Mouse (Mus musculus): Measurements from ENCODE around the gene Btbd11. TPM values are rescaled to one million over a fixed set of nuclear protein-coding genes. Genes with fewer than 3 reads are reported as not detected.

Btbd11 gene
- polyA plus RNA-seq, 1 experiment from 2014 or later: 10.0 TPM

- Histone ChIP-seq H3K4me2 (replicated peaks) (no peak overlapping the region), H3K4me3 (no peak overlapping the region), H3K36me3 (no peaks in the 10 kb centered on the region), H3K4me1 (peaks cover 22% of the 10 kb centered on the region), H3K9ac (replicated peaks) (no peak overlapping the region), H3K9me3 (no peaks in the 10 kb centered on the region), H3K27me3 (0 out of 2 replicates have a peak, but pooled peaks cover 5% of the 10 kb centered on the region), H3K27ac (replicated peaks) (peak overlapping the region; percentile 68)
- ATAC-seq (ENCODE audit: low FRiP score, low read depth): no peak
- WGBS: 92% methylated on average over 13 of the region's 13 CpGs
These were observed 153.9 kb downstream of the Btbd11 start for GRCm38 (mm10) chr10:85540311-85541093.

- H3K36me3 ChIP-seq: no peaks in the 10 kb centered on the region
- WGBS: 92% methylated on average over 3 of the region's 3 CpGs
- peaks cover 22% of the 10 kb centered on the region for H3K4me1 ChIP-seq
- H3K27ac ChIP-seq (replicated peaks): no peak overlapping the region
- no peak overlapping the region for H3K9ac ChIP-seq (replicated peaks)
- H3K27me3 ChIP-seq: 0 out of 2 replicates have a peak, but pooled peaks cover 5% of the 10 kb centered on the region
- H3K9me3 ChIP-seq: no peaks in the 10 kb centered on the region
- H3K4me3 ChIP-seq: no peak overlapping the region
- ATAC-seq (ENCODE audit: low FRiP score, low read depth): no peak
- H3K4me2 ChIP-seq (replicated peaks): no peak overlapping the region
These were observed 154.9 kb downstream of the Btbd11 start for GRCm38 (mm10) chr10:85541481-85541880.

- no peak overlapping the region for H3K9ac ChIP-seq (replicated peaks)
- no peak overlapping the region for H3K27ac ChIP-seq (replicated peaks)
- 0 out of 2 replicates have a peak, but pooled peaks cover 5% of the 10 kb centered on the region for H3K27me3 ChIP-seq
- H3K4me3 ChIP-seq: no peak overlapping the region
- no peaks in the 10 kb centered on the region for H3K9me3 ChIP-seq
- H3K36me3 ChIP-seq: no peaks in the 10 kb centered on the region
- 96% methylated on average over 14 of the region's 14 CpGs for WGBS
- no peak for ATAC-seq (ENCODE audit: low FRiP score, low read depth)
- peaks cover 22% of the 10 kb centered on the region for H3K4me1 ChIP-seq
- H3K4me2 ChIP-seq (replicated peaks): no peak overlapping the region
These were observed 155.4 kb downstream of the Btbd11 start for GRCm38 (mm10) chr10:85541892-85542630.

GRCm38 (mm10) chr10:85543281-85543680 lies 156.7 kb downstream of the Btbd11 start:
- Histone ChIP-seq H3K4me3 (no peak overlapping the region), H3K27me3 (no peaks in the 10 kb centered on the region), H3K4me2 (replicated peaks) (no peak overlapping the region), H3K27ac (replicated peaks) (no peak overlapping the region), H3K9me3 (no peaks in the 10 kb centered on the region), H3K4me1 (peaks cover 22% of the 10 kb centered on the region), H3K9ac (replicated peaks) (no peak overlapping the region), H3K36me3 (no peaks in the 10 kb centered on the region)
- no peak for ATAC-seq (ENCODE audit: low FRiP score, low read depth)
- WGBS: 87% methylated on average over 2 of the region's 2 CpGs

GRCm38 (mm10) chr10:85544991-85545390 lies 158.4 kb downstream of the Btbd11 start:
- ATAC-seq (ENCODE audit: low FRiP score, low read depth): no peak
- Histone ChIP-seq H3K4me2 (replicated peaks) (no peak overlapping the region), H3K27ac (replicated peaks) (no peak overlapping the region), H3K9ac (replicated peaks) (no peak overlapping the region), H3K4me1 (peaks cover 10% of the 10 kb centered on the region), H3K4me3 (no peak overlapping the region), H3K9me3 (no peaks in the 10 kb centered on the region), H3K27me3 (no peaks in the 10 kb centered on the region), H3K36me3 (no peaks in the 10 kb centered on the region)
- 54% methylated on average over 5 of the region's 5 CpGs for WGBS

- ATAC-seq (ENCODE audit: low FRiP score, low read depth): no peak
- no peak overlapping the region for H3K4me2 ChIP-seq (replicated peaks)
These were observed 168.6 kb downstream of the Btbd11 start for GRCm38 (mm10) chr10:85555193-85555592.

GRCm38 (mm10) chr10:85561418-85561817 lies 174.8 kb downstream of the Btbd11 start:
- H3K27ac ChIP-seq (replicated peaks): no peak overlapping the region
- no peaks in the 10 kb centered on the region for H3K9me3 ChIP-seq
- 92% methylated on average over 14 of the region's 14 CpGs for WGBS
- ATAC-seq (ENCODE audit: low FRiP score, low read depth): no peak
- no peak overlapping the region for H3K4me2 ChIP-seq (replicated peaks)
- H3K4me1 ChIP-seq: no peaks in the 10 kb centered on the region
- no peak overlapping the region for H3K9ac ChIP-seq (replicated peaks)
- no peak overlapping the region for H3K4me3 ChIP-seq
- no peaks in the 10 kb centered on the region for H3K27me3 ChIP-seq
- H3K36me3 ChIP-seq: no peaks in the 10 kb centered on the region

More at GRCm38 (mm10) chr10:85555193-85555592, 168.6 kb downstream of the Btbd11 start:
- Histone ChIP-seq H3K4me3 (no peak overlapping the region), H3K27me3 (no peaks in the 10 kb centered on the region), H3K4me1 (no peaks in the 10 kb centered on the region), H3K36me3 (no peaks in the 10 kb centered on the region), H3K9me3 (no peaks in the 10 kb centered on the region), H3K9ac (replicated peaks) (no peak overlapping the region), H3K27ac (replicated peaks) (no peak overlapping the region)
- WGBS: 64% methylated on average over 8 of the region's 8 CpGs

GRCm38 (mm10) chr10:85571456-85571855 lies 184.8 kb downstream of the Btbd11 start:
- no peak overlapping the region for H3K4me2 ChIP-seq (replicated peaks)
- no peak overlapping the region for H3K9ac ChIP-seq (replicated peaks)
- ATAC-seq (ENCODE audit: low FRiP score, low read depth): no peak
- H3K4me3 ChIP-seq: no peak overlapping the region
- H3K4me1 ChIP-seq: no peaks in the 10 kb centered on the region
- 92% methylated on average over 5 of the region's 5 CpGs for WGBS
- H3K36me3 ChIP-seq: no peaks in the 10 kb centered on the region
- no peaks in the 10 kb centered on the region for H3K27me3 ChIP-seq
- H3K9me3 ChIP-seq: no peaks in the 10 kb centered on the region
- no peak overlapping the region for H3K27ac ChIP-seq (replicated peaks)

- no peak overlapping the region for H3K27ac ChIP-seq (replicated peaks)
- ATAC-seq (ENCODE audit: low FRiP score, low read depth): no peak
- WGBS: 87% methylated on average over 7 of the region's 7 CpGs
- no peak overlapping the region for H3K4me3 ChIP-seq
- H3K36me3 ChIP-seq: no peaks in the 10 kb centered on the region
- H3K4me2 ChIP-seq (replicated peaks): no peak overlapping the region
- H3K4me1 ChIP-seq: no peaks in the 10 kb centered on the region
- no peaks in the 10 kb centered on the region for H3K27me3 ChIP-seq
- no peak overlapping the region for H3K9ac ChIP-seq (replicated peaks)
- H3K9me3 ChIP-seq: no peaks in the 10 kb centered on the region
These were observed 186.0 kb downstream of the Btbd11 start for GRCm38 (mm10) chr10:85572571-85572970.

GRCm38 (mm10) chr10:85577891-85578420 lies 191.3 kb downstream of the Btbd11 start:
- no peak overlapping the region for H3K27ac ChIP-seq (replicated peaks)
- WGBS: 93% methylated on average over 6 of the region's 6 CpGs
- ATAC-seq (ENCODE audit: low FRiP score, low read depth): no peak

GRCm38 (mm10) chr10:85578571-85579465 lies 192.2 kb downstream of the Btbd11 start:
- H3K9me3 ChIP-seq: no peaks in the 10 kb centered on the region
- no peak overlapping the region for H3K4me3 ChIP-seq
- H3K36me3 ChIP-seq: no peaks in the 10 kb centered on the region
- 85% methylated on average over 13 of the region's 13 CpGs for WGBS
- H3K27ac ChIP-seq (replicated peaks): no peak overlapping the region
- H3K27me3 ChIP-seq: no peaks in the 10 kb centered on the region
- H3K4me1 ChIP-seq: no peaks in the 10 kb centered on the region
- no peak overlapping the region for H3K9ac ChIP-seq (replicated peaks)
- no peak for ATAC-seq (ENCODE audit: low FRiP score, low read depth)
- H3K4me2 ChIP-seq (replicated peaks): no peak overlapping the region

More at GRCm38 (mm10) chr10:85577891-85578420, 191.3 kb downstream of the Btbd11 start:
- no peaks in the 10 kb centered on the region for H3K36me3 ChIP-seq
- H3K4me1 ChIP-seq: no peaks in the 10 kb centered on the region
- H3K9me3 ChIP-seq: no peaks in the 10 kb centered on the region
- H3K4me2 ChIP-seq (replicated peaks): no peak overlapping the region
- H3K27me3 ChIP-seq: no peaks in the 10 kb centered on the region
- no peak overlapping the region for H3K9ac ChIP-seq (replicated peaks)
- H3K4me3 ChIP-seq: no peak overlapping the region

All from midbrain, embryonic 12.5 days (tissue).